Mouse (Mus musculus) brown adipose tissue, adult 24 weeks (tissue): ENCODE data around the gene Rnf113a2. TPM values are rescaled to one million over a fixed set of nuclear protein-coding genes. Genes with fewer than 3 reads are reported as not detected.

Experiments
- H3K27ac ChIP-seq: fragments of 200-500 bp; replicated peaks from 2 replicates; pipeline ENCODE4 v1.5.1; 2012; ENCODE audit warnings: low read depth, mild to moderate bottlenecking, low read length
- H3K4me1 ChIP-seq: fragments of 200-500 bp; 2 replicates; pipeline ENCODE4 v1.6.1; 2012; ENCODE audit warnings: low read length, mixed read lengths; ENCODE audit not compliant: control insufficient read depth, insufficient read depth, insufficient read length
- H3K4me3 ChIP-seq: fragments of 200-500 bp; 2 replicates; pipeline ENCODE4 v1.5.1; 2012; ENCODE audit warnings: low read depth, mild to moderate bottlenecking, low read length, moderate library complexity; ENCODE audit not compliant: insufficient read depth
- polyA plus RNA-seq: library from polyadenylated mRNA; stranded (reverse); fragments of >200 nt; gene quantifications from 2 replicates; pipeline ENCODE4 v1.2.4, GENCODE M21; 2012; ENCODE audit not compliant: missing spikeins, insufficient read depth, insufficient read length

The Rnf113a2 gene
- polyA plus RNA-seq, 1 experiment = 14.2 TPM

DNA sequence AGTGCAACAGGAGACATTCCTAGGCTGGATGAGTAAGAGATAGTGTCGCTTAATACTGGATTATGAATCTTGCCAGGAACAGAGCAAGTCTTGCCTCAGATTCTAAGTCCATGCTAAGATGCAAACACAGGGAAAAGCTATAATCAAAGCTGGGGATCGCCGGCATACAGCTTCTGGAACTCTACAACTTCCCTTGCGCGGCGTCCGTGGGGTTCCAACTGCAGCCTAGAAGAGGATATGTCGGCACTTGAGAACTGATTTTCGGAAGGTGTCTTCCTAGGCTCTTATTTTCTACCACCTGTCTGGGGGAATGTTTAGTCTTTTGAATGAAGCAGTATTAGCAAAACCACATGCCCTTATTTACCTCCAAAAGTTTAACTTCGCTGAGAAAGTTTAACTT is 32.9 kb downstream of the Rnf113a2 start:
- Histone ChIP-seq H3K27ac (0 out of 2 replicates have a peak overlapping the region, but pooled peaks have one; percentile 36), H3K4me1 (no peaks in the 10 kb centered on the region), H3K4me3 (peak overlapping the region; percentile 62)

DNA sequence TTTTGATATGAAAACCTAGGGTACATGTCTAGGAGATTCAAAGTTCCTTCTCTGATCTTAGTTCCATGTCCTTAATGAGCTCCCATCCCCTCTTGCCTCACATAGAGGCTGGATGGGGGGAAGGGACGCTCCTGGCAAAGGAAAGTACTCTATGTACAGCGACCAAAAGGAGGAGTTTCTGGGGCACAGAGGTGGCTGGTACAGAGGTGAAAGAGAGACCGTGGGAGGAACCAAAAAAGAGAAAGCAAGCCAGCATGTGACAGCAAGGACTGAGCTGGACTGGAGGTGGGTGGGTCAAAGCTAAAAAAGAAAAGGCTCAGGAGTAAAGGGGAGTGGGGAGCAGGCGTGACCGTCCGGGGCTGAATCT is 33.3 kb downstream of the Rnf113a2 start:
- Histone ChIP-seq H3K4me3 (peak overlapping the region; percentile 62), H3K27ac (peak overlapping the region; percentile 36), H3K4me1 (no peaks in the 10 kb centered on the region)

DNA sequence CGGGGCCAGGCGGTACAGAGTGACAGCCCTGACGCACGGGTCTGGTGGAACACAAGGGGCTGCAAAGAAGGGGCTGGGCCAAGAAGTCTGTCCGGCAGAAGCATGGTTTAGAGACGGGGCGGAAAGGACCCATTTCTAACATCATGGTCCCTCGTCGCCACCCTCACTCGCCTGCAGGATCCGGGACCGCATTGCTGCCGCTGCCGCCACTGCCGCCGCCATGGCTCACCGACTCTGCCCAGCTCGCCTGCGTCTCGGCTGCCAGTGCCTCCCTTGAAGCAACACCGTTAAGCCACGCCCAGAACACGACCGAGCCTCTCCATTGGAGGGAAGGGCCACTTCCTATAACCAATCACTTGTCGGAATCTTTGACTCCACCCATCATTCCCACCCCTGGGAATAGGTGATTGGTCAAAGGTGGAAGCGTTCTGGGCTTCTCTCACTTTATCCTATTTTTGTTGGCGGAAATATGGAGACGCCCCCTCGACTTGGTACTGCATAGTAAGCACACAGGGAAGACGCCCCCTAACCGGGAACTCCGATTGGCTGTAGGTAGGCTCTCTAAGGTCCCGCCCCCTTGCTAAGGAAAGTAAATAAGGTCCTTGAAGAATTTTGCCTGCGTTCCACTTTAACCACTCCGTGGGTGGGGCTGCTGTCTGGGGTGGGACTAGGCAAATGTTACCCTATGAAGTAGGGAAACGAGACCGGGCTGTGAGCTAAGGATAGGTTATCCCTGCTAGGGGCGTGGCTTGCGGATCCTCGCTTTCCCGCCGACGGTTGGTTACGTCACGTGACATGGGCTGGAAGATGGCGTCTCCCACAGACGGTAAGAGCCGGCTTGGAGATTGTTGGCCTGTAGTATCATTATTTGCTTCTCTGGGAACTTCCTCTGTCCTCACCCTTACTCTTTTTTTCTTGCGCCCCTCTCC is 34.0 kb downstream of the Rnf113a2 start, which contains the start of the genes Aldh6a1 and Lin52:
Gene Aldh6a1 (minus strand): TSS at position 287 of the 929 bp plus-strand sequence.
Gene Lin52 (plus strand): TSS at position 705 of the 929 bp plus-strand sequence.
- Histone ChIP-seq H3K4me3 (peak within 1 kb of the TSS; percentile 71), H3K27ac (peak within 1 kb of the TSS; percentile 36), H3K4me1 (no peaks in the 10 kb centered on the region)

DNA sequence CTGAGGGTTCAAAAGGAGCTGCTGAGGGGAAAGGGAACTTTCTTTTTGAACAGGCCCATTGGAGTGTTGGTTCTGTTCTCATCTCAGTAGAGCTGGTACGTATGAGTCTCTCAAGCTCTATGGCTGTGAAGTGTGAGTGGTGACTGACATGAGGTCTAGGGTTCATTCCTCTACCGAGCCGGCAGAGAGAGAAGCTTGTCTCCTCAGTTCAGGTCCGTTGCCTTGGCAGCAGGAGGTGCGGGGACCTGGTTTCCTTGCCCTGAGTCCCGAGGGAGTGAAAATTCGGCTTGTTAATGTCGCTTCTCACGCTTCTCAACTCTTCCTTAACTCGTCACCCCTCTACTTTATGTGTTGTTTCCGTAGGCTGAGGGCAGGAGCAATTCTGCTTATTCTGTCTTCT is 34.8 kb downstream of the Rnf113a2 start:
- peak overlapping the region; percentile 25; the same call in 1 of the 2 replicates for H3K27ac ChIP-seq
- H3K4me1 ChIP-seq = no peaks in the 10 kb centered on the region
- H3K4me3 ChIP-seq = peak overlapping the region; percentile 71

DNA sequence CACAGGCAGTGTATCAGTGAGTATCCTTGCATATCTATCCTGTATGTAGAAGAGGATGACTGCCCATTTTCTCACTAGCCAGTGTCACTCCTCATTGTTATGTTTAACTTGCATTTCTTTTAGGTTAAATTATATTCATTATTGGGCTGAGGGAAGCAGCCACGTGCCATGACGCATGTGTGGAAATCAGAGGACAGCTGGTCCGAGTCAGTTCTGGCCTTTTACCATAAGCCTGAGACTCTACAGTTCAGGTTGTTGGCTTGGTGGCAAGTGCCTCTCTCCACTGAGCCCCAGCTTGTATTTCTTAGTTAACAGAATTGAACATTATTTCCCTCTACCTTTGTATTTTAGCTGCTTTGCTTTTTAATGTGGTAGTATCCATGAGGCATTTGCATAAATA is 39.9 kb downstream of the Rnf113a2 start:
- Histone ChIP-seq H3K4me1 (no peaks in the 10 kb centered on the region), H3K4me3 (no peak overlapping the region), H3K27ac (no peak overlapping the region)

DNA sequence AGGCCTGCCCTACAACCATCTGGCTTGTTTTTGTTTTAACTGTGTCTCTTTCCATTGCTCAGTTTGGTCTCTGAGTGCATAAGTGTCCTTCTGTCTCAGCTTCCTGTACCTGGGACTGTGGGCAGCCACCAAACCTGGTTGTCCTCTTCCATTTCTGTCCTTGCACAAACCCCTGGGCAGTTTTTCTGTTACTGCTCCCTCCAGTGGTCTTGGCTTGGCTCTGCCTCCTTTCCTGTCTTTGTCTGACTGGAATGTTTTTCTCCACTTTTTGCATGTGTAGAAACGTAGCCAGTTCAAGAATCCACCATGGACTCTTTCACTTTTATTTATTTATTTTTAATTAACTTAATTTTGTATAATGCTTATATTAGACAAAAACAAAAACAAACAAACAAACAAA is 42.8 kb downstream of the Rnf113a2 start:
- no peak overlapping the region for H3K27ac ChIP-seq
- H3K4me3 ChIP-seq = no peak overlapping the region
- H3K4me1 ChIP-seq = no peaks in the 10 kb centered on the region

DNA sequence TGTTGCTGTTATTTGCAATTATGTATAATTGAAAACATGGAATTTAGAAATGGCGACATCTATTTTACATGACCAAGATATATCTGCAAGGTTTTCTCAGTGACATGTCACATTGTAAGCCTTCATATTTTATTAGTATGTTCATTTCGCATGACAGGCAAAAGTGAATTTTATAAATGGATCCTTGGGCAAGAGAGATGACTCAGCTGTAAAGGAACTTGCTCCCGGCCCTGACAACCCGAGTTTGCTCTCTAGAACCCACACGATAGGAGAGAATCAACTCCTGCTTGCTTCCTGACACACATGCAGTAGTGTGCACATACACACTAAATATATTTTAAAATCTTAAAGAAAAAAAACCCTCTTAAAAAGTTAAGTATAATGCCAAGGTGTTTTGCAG is 44.4 kb downstream of the Rnf113a2 start:
- Histone ChIP-seq H3K4me1 (no peaks in the 10 kb centered on the region), H3K4me3 (no peak overlapping the region), H3K27ac (no peak overlapping the region)

DNA sequence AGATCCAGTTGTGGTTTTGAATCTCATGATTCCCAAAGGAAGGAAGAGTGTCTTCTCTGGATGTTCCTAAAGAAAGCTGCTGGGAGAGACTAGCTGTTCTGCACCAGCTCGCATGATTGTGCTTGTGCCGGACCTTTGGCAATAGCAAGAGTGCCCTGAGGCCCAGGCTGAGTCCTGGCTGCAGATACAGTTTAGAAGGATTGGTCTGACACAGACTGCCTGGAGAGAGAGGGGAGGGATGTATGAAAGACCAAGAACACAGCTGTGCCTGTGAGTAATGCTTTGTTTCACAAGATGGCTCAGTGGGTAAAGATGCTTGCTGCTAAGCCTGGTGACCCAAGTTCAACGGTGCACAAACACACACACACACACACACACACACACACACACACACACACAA is 45.9 kb downstream of the Rnf113a2 start:
- Histone ChIP-seq H3K4me3 (no peak overlapping the region), H3K27ac (no peak overlapping the region), H3K4me1 (no peaks in the 10 kb centered on the region)

Other genes with a start within 250 kb of the Rnf113a2 start
- gene Elmsan1, start 198.3 kb upstream of the Rnf113a2 start, polyA plus RNA-seq = 6.9 and 9.5 TPM in 2 replicates
- gene Ptgr2, start 132.0 kb upstream of the Rnf113a2 start, polyA plus RNA-seq = 253 and 299 TPM in 2 replicates
- gene Zfp410, start 100.3 kb upstream of the Rnf113a2 start, polyA plus RNA-seq = 11.5 and 15.7 TPM in 2 replicates
- gene Coq6, start 55.5 kb upstream of the Rnf113a2 start, polyA plus RNA-seq = 153 and 163 TPM in 2 replicates
- gene Fam161b, start 55.4 kb upstream of the Rnf113a2 start, polyA plus RNA-seq = 3.1 and 4.3 TPM in 2 replicates
- gene Entpd5, start 8.2 kb upstream of the Rnf113a2 start, polyA plus RNA-seq = 78.5 and 97.3 TPM in 2 replicates
- 11.5 and 16.1 TPM in 2 replicates for gene Bbof1, start 8.1 kb upstream of the Rnf113a2 start, polyA plus RNA-seq
- gene Aldh6a1, start 33.8 kb downstream of the Rnf113a2 start, polyA plus RNA-seq = 442 and 528 TPM in 2 replicates
- gene Lin52, start 34.2 kb downstream of the Rnf113a2 start, polyA plus RNA-seq = 13.7 and 19.7 TPM in 2 replicates
- not detected in 2 replicates for gene Vsx2, start 152.6 kb downstream of the Rnf113a2 start, polyA plus RNA-seq
- gene Abcd4, start 200.2 kb downstream of the Rnf113a2 start, polyA plus RNA-seq = 13.2 and 14.1 TPM in 2 replicates
- gene Vrtn, start 223.8 kb downstream of the Rnf113a2 start, polyA plus RNA-seq = not detected in 2 replicates